Mouse (Mus musculus): Measurements from ENCODE around the gene Bst2. TPM values are rescaled to one million over a fixed set of nuclear protein-coding genes. Genes with fewer than 3 reads are reported as not detected.

Bst2 gene
- polyA plus RNA-seq, 1 experiment from 2014 or later, result 12.3 TPM

DNA sequence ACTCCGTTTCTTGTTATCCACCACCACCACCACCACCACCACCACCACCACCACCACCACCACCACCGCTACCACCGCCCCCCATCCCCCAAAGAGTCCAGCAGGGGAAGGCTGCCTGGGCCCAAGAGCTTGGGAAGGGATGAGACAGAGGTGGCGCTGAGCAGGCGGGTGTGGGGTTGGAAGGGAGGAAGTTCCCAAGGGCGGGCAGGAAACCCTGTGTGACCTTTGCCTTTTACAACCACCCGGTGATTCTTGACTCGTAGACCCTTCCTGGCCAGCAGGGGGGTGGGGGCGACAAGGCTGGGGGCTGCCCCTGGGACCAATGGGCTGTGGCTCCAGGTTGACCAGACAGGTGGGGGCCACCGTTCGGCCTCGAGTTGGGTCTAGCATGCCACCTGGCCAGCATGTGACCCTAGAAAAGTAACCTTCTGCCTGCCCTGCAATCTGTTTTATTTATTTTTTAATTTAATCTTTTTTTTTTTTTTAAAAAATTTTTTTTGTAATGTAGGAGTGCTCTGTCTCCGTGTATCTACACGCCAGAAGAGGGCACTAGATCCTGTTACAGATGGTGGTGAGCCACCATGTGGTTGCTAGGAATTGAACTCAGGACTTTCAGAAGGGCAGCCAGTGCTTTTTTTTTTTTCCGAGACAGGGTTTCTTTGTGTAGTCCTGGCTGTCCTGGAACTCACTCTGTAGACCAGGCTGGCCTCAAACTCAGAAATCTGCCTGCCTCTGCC, 24.1 kb downstream of the Bst2 start:
- Histone ChIP-seq H3K36me3 (ENCODE audit: control insufficient read depth, insufficient read depth, low read length) (no peaks in the 10 kb centered on the region), H3K4me3 (ENCODE audit: low read length) (no peak overlapping the region), H3K9ac (ENCODE audit: low read depth, low read length) (no peak overlapping the region), H3K4me1 (ENCODE audit: control insufficient read depth, insufficient read depth, low read depth, low read length) (no peaks in the 10 kb centered on the region), H3K4me2 (ENCODE audit: low read length) (no peak overlapping the region), H3K27ac (ENCODE audit: low read depth, low read length) (no peak overlapping the region), H3K9me3 (ENCODE audit: control insufficient read depth, low read length) (no peaks in the 10 kb centered on the region), H3K27me3 (replicated peaks; ENCODE audit: control insufficient read depth, insufficient read depth, low read length) (peaks cover 12% of the 10 kb centered on the region)
- no peak for ATAC-seq
- 75% methylated on average over 14 of the region's 15 CpGs for WGBS

DNA sequence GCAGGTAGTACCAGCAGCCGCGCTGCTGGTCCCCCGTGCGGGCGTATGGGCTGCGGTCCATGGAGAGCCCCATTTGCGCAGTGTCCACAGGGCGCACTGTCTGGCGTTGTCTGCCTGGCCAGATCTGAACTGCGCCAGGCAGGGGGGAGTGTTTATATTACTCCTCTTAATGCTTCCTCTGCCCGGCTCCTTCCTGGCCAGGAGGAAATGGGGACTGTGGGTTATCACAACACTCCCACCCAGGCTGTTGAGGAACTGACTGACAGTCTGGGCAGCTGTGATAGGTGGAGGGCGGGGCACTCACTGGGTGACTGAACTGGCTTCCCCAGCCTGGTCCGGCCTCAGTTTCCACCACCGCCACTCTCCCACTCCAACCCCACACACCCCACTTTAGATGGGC, 25.6 kb downstream of the Bst2 start, which contains the start of gene Plvap:
Plvap (minus strand) TSS at position 109 of the 400 bp plus-strand sequence.
- no peak for ATAC-seq
- no peaks in the 10 kb centered on the region for H3K36me3 ChIP-seq (ENCODE audit: control insufficient read depth, insufficient read depth, low read length)
- 75% methylated on average over 14 of the region's 14 CpGs for WGBS
- H3K27me3 ChIP-seq (replicated peaks; ENCODE audit: control insufficient read depth, insufficient read depth, low read length), result peaks cover 20% of the 10 kb centered on the region
- no peaks in the 10 kb centered on the region for H3K9me3 ChIP-seq (ENCODE audit: control insufficient read depth, low read length)
- no peak within 1 kb of the TSS for H3K27ac ChIP-seq (ENCODE audit: low read depth, low read length)
- no peak within 1 kb of the TSS for H3K4me3 ChIP-seq (ENCODE audit: low read length)
- peaks cover 2% of the 10 kb centered on the region; the same call in 1 of the 2 replicates for H3K4me1 ChIP-seq (ENCODE audit: control insufficient read depth, insufficient read depth, low read depth, low read length)
- no peak within 1 kb of the TSS for H3K4me2 ChIP-seq (ENCODE audit: low read length)
- no peak within 1 kb of the TSS for H3K9ac ChIP-seq (ENCODE audit: low read depth, low read length)

DNA sequence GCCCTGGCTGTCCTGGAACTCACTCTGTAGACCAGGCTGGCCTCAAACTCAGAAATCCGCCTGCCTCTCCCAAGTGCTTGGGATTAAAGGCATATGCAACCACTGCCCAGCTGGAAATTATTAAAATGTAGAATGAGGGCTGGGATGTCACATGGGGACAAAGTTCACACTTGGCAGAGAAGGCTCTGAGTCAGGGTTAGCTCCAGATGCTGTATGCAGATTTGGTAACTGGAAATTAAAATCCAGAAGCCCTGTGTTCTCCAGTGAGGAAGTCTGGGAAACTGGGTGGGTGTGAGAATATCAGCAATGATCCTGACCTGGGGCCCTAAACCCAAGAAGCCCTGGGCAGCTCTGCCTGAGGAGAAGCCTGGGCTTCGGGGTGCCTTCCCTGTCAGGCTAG, 27.9 kb downstream of the Bst2 start:
- Histone ChIP-seq H3K27me3 (replicated peaks; ENCODE audit: control insufficient read depth, insufficient read depth, low read length) (peaks cover 28% of the 10 kb centered on the region), H3K4me3 (ENCODE audit: low read length) (no peak overlapping the region)
- WGBS, result 77% methylated on average over 2 of the region's 2 CpGs

DNA sequence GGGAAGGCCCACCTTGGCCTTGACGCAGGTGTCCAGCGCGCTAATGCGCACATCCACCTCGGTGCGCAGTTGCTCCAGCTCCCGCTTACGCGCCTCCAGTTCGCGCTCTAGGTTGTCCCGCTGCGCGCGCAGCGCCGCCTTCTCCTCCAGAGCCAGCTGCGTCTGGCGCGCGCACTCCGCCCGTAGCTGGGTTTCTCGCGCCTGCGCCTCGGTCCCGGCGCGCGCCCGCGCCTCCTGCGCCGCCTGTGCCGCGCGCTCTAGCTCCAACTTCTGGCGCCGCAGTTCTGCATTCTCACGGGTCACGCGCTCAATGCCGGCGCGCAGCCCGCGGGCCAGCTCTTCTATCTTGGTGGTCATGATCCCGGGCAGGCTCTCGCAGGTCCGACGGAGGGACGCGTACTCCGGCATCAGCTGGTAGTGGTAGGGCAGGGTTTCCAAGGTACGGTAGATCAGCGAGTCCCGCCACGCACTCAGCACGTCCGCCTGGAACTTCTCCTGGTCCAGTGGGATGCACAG, 29.6 kb downstream of the Bst2 start:
- no peaks in the 10 kb centered on the region for H3K36me3 ChIP-seq (ENCODE audit: control insufficient read depth, insufficient read depth, low read length)
- H3K9me3 ChIP-seq (ENCODE audit: control insufficient read depth, low read length), result no peaks in the 10 kb centered on the region
- H3K27ac ChIP-seq (ENCODE audit: low read depth, low read length), result no peak overlapping the region
- H3K9ac ChIP-seq (ENCODE audit: low read depth, low read length), result peak overlapping the region; percentile 65
- peak overlapping the region; percentile 47 for H3K4me3 ChIP-seq (ENCODE audit: low read length)
- ATAC-seq, result peak; percentile 90
- peaks cover 28% of the 10 kb centered on the region for H3K27me3 ChIP-seq (replicated peaks; ENCODE audit: control insufficient read depth, insufficient read depth, low read length)
- H3K4me1 ChIP-seq (ENCODE audit: control insufficient read depth, insufficient read depth, low read depth, low read length), result peaks cover 2% of the 10 kb centered on the region; the same call in 1 of the 2 replicates
- under 1% methylated on average over 56 of the region's 61 CpGs for WGBS
- H3K4me2 ChIP-seq (ENCODE audit: low read length), result peak overlapping the region; percentile 70

More for the DNA sequence above, 27.9 kb downstream of the Bst2 start:
- Histone ChIP-seq H3K36me3 (ENCODE audit: control insufficient read depth, insufficient read depth, low read length) (no peaks in the 10 kb centered on the region), H3K9ac (ENCODE audit: low read depth, low read length) (no peak overlapping the region), H3K4me1 (ENCODE audit: control insufficient read depth, insufficient read depth, low read depth, low read length) (peaks cover 2% of the 10 kb centered on the region; the same call in 1 of the 2 replicates), H3K9me3 (ENCODE audit: control insufficient read depth, low read length) (no peaks in the 10 kb centered on the region), H3K27ac (ENCODE audit: low read depth, low read length) (no peak overlapping the region), H3K4me2 (ENCODE audit: low read length) (no peak overlapping the region)
- no peak for ATAC-seq

DNA sequence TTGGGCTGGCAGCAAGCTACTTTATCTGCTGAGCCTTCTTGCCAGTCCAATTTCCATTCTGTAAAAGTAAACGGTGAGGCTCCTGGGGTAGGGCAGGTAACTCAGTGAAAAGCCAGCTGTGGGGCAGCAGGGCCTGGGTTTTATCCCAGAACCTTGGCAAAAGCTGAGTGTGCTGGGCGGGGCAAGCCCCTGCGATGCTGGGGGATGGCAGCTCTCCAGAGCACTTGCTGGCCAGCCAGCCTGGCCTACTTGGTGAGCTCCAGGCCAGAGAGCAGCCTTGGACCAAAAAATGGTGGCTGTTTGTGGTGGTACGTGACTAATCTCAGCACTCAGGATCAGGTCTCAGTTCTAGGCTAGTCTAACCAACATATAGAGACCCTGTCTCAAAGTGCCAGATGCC, 31.3 kb downstream of the Bst2 start:
- peaks cover 28% of the 10 kb centered on the region for H3K27me3 ChIP-seq (replicated peaks; ENCODE audit: control insufficient read depth, insufficient read depth, low read length)
- no peak overlapping the region for H3K9ac ChIP-seq (ENCODE audit: low read depth, low read length)
- H3K4me2 ChIP-seq (ENCODE audit: low read length), result no peak overlapping the region
- no peak overlapping the region for H3K27ac ChIP-seq (ENCODE audit: low read depth, low read length)
- H3K4me3 ChIP-seq (ENCODE audit: low read length), result no peak overlapping the region
- peaks cover 2% of the 10 kb centered on the region; the same call in 1 of the 2 replicates for H3K4me1 ChIP-seq (ENCODE audit: control insufficient read depth, insufficient read depth, low read depth, low read length)
- H3K36me3 ChIP-seq (ENCODE audit: control insufficient read depth, insufficient read depth, low read length), result no peaks in the 10 kb centered on the region
- no peak for ATAC-seq
- no peaks in the 10 kb centered on the region for H3K9me3 ChIP-seq (ENCODE audit: control insufficient read depth, low read length)
- WGBS, result 78% methylated on average over 4 of the region's 4 CpGs

DNA sequence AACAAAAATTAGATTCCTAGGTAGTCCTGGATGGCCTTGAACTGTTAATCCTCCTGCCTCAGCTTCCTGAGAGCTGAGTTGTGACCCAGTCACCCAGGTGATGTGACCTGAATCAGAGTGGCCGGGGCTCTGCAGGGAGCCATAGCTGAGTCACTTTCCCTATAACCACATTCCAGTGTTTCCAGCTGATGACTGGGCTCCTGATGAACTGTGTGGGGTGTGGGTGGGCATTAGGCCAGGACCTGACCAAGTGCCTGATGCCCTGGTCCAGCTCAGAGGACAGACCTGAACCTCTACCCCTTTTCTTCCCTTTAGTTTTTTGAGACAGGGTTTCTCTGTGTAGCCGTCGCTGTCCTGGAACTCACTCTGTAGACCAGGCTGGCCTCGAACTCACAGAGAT, 31.9 kb downstream of the Bst2 start:
- Histone ChIP-seq H3K9ac (ENCODE audit: low read depth, low read length) (no peak overlapping the region), H3K36me3 (ENCODE audit: control insufficient read depth, insufficient read depth, low read length) (no peaks in the 10 kb centered on the region), H3K4me1 (ENCODE audit: control insufficient read depth, insufficient read depth, low read depth, low read length) (peaks cover 2% of the 10 kb centered on the region; the same call in 1 of the 2 replicates), H3K4me2 (ENCODE audit: low read length) (no peak overlapping the region), H3K27me3 (replicated peaks; ENCODE audit: control insufficient read depth, insufficient read depth, low read length) (peaks cover 28% of the 10 kb centered on the region), H3K27ac (ENCODE audit: low read depth, low read length) (no peak overlapping the region), H3K9me3 (ENCODE audit: control insufficient read depth, low read length) (no peaks in the 10 kb centered on the region), H3K4me3 (ENCODE audit: low read length) (no peak overlapping the region)
- no peak for ATAC-seq
- 98% methylated on average over 4 of the region's 4 CpGs for WGBS

DNA sequence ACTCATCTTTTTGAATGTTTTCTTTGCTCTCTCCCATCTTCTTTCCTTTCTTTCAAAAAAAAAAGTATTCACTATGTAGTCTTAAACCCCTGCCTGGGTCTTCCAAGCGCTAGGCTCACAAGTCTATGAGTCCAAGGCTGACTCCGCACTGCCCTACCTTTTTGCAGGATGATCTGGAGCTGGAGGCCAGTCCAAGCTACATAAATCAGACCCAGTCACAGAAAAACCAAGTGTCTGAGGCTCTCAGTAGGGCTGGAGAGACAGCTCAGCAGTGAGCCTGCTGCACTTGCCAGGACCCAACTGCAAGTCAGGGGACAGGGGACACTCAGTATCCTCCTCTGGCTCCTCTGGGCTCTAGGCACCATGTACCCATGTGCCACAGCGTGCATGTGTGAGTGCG, 32.9 kb downstream of the Bst2 start:
- Histone ChIP-seq H3K4me2 (ENCODE audit: low read length) (no peak overlapping the region), H3K27ac (ENCODE audit: low read depth, low read length) (no peak overlapping the region), H3K36me3 (ENCODE audit: control insufficient read depth, insufficient read depth, low read length) (no peaks in the 10 kb centered on the region), H3K9me3 (ENCODE audit: control insufficient read depth, low read length) (no peaks in the 10 kb centered on the region), H3K27me3 (replicated peaks; ENCODE audit: control insufficient read depth, insufficient read depth, low read length) (peaks cover 25% of the 10 kb centered on the region), H3K4me1 (ENCODE audit: control insufficient read depth, insufficient read depth, low read depth, low read length) (peaks cover 2% of the 10 kb centered on the region; the same call in 1 of the 2 replicates), H3K9ac (ENCODE audit: low read depth, low read length) (no peak overlapping the region), H3K4me3 (ENCODE audit: low read length) (no peak overlapping the region)
- ATAC-seq, result no peak
- WGBS, result 94% methylated on average over 4 of the region's 4 CpGs

DNA sequence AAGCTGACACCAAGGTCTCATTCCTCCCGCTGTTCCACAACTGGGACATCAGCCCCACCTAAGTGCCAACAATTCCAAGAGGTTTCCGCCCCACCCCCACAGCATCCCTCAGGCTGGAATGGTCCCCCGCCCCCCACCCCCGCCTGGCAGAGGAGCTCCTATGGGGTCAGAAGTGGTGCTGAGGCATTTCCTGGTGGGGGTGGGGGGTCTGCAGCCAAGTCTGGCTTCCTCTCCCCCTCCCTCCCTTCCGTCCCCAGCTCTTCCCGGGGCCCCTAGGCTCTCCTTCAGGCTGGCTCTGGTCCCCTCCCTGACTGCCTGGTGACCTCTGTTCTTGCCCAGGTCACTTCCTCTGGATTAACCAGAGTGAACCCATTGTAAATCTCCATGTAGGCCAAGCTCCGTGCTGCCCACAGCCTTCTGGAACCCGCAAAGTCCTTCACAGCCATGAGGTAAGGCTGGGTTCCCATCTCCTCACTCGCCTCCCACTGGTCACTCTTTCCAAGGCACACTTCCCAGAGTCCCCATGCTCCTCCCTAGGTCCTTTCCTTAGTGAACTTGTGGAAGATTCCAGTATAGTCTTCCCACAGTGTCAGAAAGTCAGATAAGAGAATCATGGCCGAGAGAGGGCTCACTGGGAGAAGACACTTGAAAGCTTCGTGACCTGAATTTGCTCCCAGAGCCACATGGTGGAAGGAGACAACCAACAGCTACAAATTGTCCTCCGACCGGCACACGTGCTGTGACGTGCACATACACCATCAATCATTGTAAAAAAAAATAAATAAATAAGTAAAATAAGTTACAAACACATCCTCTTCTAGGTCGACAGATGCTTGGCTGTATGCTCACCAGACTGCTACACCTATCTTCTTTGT, 38.2 kb downstream of the Bst2 start:
- Histone ChIP-seq H3K4me2 (ENCODE audit: low read length) (no peak overlapping the region), H3K9ac (ENCODE audit: low read depth, low read length) (no peak overlapping the region), H3K27ac (ENCODE audit: low read depth, low read length) (no peak overlapping the region), H3K27me3 (replicated peaks; ENCODE audit: control insufficient read depth, insufficient read depth, low read length) (no peaks in the 10 kb centered on the region), H3K4me3 (ENCODE audit: low read length) (no peak overlapping the region), H3K9me3 (ENCODE audit: control insufficient read depth, low read length) (no peaks in the 10 kb centered on the region), H3K36me3 (ENCODE audit: control insufficient read depth, insufficient read depth, low read length) (0 out of 2 replicates have a peak, but pooled peaks cover under 1% of the 10 kb centered on the region), H3K4me1 (ENCODE audit: control insufficient read depth, insufficient read depth, low read depth, low read length) (peaks cover 6% of the 10 kb centered on the region)
- no peak for ATAC-seq
- WGBS, result 38% methylated on average over 16 of the region's 16 CpGs

Measured in hindbrain, embryonic 16.5 days (tissue).